Mouse (Mus musculus) stomach, postnatal 0 days (tissue): ENCODE measurements at regions not wholly inside any gene's neighbourhood (a gene's known extent, or its start where the extent isn't known, plus 50 kb on each side); places are given as distances from the start of the nearest gene placed in this dataset.

Experiments
- ATAC-seq: fragments of 200-750 bp; cut with Nextera tagmentation; 2 replicates; pipeline ENCODE4 v1.8.0; 2017; ENCODE audit not compliant: low FRiP score, low TSS enrichment
- DNase-seq: peaks from one replicate; pipeline ENCODE4 v3.0.0-alpha.2; 2016; ENCODE audit warnings: low spot score
- H3K27ac ChIP-seq: fragments of 300-500 bp; sonication (generic); replicated peaks from 2 replicates; pipeline ENCODE4 v1.5.1; 2014; ENCODE audit warnings: mild to moderate bottlenecking, control low read depth
- H3K27me3 ChIP-seq: fragments of 300-500 bp; sonication (generic); 2 replicates; pipeline ENCODE4 v1.6.1; 2014; ENCODE audit warnings: low read length; ENCODE audit not compliant: control insufficient read depth, insufficient read depth
- H3K36me3 ChIP-seq: fragments of 300-500 bp; sonication (generic); 2 replicates; pipeline ENCODE4 v1.6.1; 2014; ENCODE audit warnings: low read length, mixed read lengths; ENCODE audit not compliant: control insufficient read depth, insufficient read depth
- H3K4me1 ChIP-seq: fragments of 300-500 bp; sonication (generic); replicated peaks from 2 replicates; pipeline ENCODE4 v1.6.1; 2014; ENCODE audit warnings: antibody characterized with exemption; ENCODE audit not compliant: control insufficient read depth, insufficient read depth
- H3K4me2 ChIP-seq: fragments of 300-500 bp; sonication (generic); replicated peaks from 2 replicates; pipeline ENCODE4 v1.6.1; 2014; ENCODE audit warnings: low read depth, mild to moderate bottlenecking, control low read depth, moderate library complexity
- H3K4me3 ChIP-seq: fragments of 300-500 bp; sonication (generic); 2 replicates; pipeline ENCODE4 v1.5.1; 2014; ENCODE audit warnings: low read depth, low read length, control low read depth
- H3K9ac ChIP-seq: fragments of 300-500 bp; sonication (generic); 2 replicates; pipeline ENCODE4 v1.6.1; 2014; ENCODE audit warnings: mild to moderate bottlenecking, low read length, control low read depth, mixed read lengths
- H3K9me3 ChIP-seq: fragments of 300-500 bp; sonication (generic); 2 replicates; pipeline ENCODE4 v1.6.1; 2016; ENCODE audit warnings: low read length; ENCODE audit not compliant: control insufficient read depth
- CTCF ChIP-seq: IDR thresholded peaks from 2 replicates; pipeline ENCODE4 v1.5.1; 2016; ENCODE audit warnings: antibody characterized with exemption, low read depth, mild to moderate bottlenecking, moderate library complexity
- EP300 ChIP-seq: optimal IDR thresholded peaks from 2 replicates; pipeline ENCODE3; 2016; ENCODE audit warnings: antibody characterized with exemption
- WGBS: fragments of 180-500 bp; shearing (Covaris S2); extraction: QIAGEN DNeasy Blood & Tissue Kit; methylation state at CpG from one replicate; pipeline ENCODE4 v1.1.7; 2014; 5-methylcytosine and 5-hydroxymethylcytosine counted together

DNA sequence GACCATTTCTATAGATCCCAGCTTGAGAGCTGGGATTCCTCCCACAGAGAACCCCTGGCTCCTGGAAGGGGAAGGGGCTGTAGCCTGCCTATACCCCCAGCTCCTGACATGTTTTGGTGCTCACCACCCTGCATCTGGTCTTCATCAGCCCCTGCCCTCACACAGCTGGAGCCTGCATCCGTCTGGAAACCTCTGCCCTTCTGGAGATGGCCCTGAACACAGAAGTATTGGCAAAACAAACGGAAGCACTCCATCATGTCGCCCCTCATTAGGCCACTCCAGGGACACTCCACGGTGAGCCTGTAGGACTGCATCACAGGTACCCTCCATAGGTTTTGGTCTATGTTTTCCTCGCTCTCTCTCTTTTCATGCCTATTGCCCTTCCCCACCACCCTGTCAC is 231.3 kb downstream of the Rybp start:
- Histone ChIP-seq H3K27ac (no peak overlapping the region), H3K27me3 (no peaks in the 10 kb centered on the region), H3K4me2 (no peak overlapping the region), H3K4me3 (no peak overlapping the region), H3K36me3 (no peaks in the 10 kb centered on the region), H3K9me3 (no peaks in the 10 kb centered on the region), H3K9ac (no peak overlapping the region), H3K4me1 (no peaks in the 10 kb centered on the region)
- ATAC-seq (no peak), DNase-seq (no peak)
- WGBS: 66% methylated on average over 5 of the region's 5 CpGs
- TF ChIP-seq CTCF (no peak), EP300 (no peak)

DNA sequence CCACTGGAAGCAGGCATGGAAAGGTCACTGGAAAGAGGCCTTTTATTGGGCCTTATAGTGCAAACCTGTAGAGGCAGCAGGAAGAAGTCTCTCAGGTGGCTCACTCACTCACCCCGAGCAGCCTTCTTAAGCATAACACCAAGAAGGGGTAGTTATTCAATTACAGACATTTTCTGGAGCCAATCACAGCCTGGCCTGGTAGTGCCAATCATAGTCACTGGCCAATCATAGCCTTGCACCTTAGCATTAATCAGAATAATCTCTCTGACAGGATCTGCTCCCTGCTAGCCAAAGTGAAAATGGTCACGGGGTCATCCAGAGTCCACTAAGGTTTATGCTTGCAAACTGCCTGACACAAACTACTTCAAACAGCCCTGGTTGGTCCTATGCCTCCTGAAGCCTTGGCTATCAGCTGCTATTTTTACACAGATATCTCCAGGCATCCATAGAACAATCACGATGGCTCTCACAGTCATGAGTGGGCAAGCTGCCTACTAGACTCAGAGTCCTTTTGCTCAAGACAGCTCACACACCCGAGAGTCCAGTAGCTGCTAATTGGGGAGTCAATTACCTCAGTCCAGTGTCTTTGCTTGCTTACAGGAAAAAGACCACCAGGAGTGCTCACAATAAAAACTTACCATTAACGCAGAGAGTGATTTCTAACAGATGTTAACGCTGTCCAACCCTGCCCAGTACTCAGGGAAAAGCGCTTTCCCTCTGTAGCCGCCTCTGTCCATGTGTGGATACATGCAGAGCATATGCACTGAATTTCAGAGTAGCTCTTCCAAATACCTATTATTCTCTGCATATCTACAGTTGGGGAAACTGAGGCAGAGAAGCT is 234.1 kb downstream of the Rybp start:
- WGBS: 51% methylated on average over 8 of the region's 8 CpGs
- Histone ChIP-seq H3K27ac (no peak overlapping the region), H3K4me2 (no peak overlapping the region), H3K36me3 (no peaks in the 10 kb centered on the region), H3K4me3 (no peak overlapping the region), H3K9me3 (no peaks in the 10 kb centered on the region), H3K9ac (no peak overlapping the region), H3K27me3 (no peaks in the 10 kb centered on the region), H3K4me1 (no peaks in the 10 kb centered on the region)
- no peak; the same call in 1 of the 2 replicates for ATAC-seq
- TF ChIP-seq CTCF: no peak
- TF ChIP-seq EP300: no peak
- DNase-seq: no peak

DNA sequence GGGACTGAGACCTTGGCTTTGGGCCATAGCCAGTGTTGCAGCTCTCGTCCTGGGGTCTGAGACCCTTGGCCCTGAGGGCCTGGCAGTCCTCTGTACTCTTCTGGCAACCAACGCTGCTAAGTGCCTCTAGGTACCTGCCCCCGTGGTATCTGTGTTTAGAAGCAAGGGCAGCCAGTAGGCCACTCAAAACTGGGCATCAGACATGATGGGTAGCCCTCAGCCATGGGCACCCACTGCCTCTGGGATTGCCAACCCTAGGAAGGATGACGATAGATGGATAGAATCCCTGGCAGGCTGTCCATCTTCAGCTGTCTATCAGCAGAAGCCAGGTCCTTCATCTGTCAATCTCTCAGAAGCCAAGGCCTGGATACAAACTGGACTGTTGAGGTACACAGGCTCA is 234.9 kb downstream of the Rybp start:
- H3K27me3 ChIP-seq: no peaks in the 10 kb centered on the region
- H3K9ac ChIP-seq: no peak overlapping the region
- H3K36me3 ChIP-seq: no peaks in the 10 kb centered on the region
- DNase-seq: no peak
- ATAC-seq: no peak
- WGBS: 87% methylated on average over 4 of the region's 4 CpGs
- H3K27ac ChIP-seq: no peak overlapping the region
- H3K9me3 ChIP-seq: no peaks in the 10 kb centered on the region
- TF ChIP-seq EP300: no peak
- no peak for TF ChIP-seq CTCF
- no peaks in the 10 kb centered on the region for H3K4me1 ChIP-seq
- H3K4me2 ChIP-seq: no peak overlapping the region
- H3K4me3 ChIP-seq: no peak overlapping the region

DNA sequence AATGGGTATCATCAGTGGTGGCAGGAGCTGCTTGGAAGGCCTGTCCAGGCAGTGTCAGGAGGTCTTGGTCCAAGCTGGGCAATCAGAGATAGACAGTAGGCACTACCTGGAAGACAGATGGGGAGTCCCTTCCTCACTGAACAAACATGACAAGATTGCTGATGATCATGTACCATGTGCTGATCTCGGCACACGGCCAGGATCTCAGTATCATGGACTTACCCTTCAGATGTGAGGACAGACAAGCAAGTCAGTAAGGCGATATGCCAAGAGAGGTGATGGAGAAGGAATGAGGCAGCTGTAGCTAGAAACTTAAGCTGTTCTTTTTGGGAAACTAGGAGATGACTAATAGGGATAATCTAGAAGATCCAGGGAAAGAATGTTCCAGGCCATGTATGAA is 238.2 kb downstream of the Rybp start:
- H3K4me1 ChIP-seq: no peaks in the 10 kb centered on the region; the same call in 1 of the 2 replicates
- no peak overlapping the region for H3K4me3 ChIP-seq
- H3K4me2 ChIP-seq: no peak overlapping the region
- ATAC-seq: no peak
- no peak overlapping the region for H3K9ac ChIP-seq
- H3K27ac ChIP-seq: no peak overlapping the region
- no peaks in the 10 kb centered on the region for H3K27me3 ChIP-seq
- no peaks in the 10 kb centered on the region for H3K9me3 ChIP-seq
- 84% methylated on average over 3 of the region's 3 CpGs for WGBS
- TF ChIP-seq CTCF (no peak), EP300 (no peak)
- no peaks in the 10 kb centered on the region for H3K36me3 ChIP-seq
- DNase-seq: no peak

DNA sequence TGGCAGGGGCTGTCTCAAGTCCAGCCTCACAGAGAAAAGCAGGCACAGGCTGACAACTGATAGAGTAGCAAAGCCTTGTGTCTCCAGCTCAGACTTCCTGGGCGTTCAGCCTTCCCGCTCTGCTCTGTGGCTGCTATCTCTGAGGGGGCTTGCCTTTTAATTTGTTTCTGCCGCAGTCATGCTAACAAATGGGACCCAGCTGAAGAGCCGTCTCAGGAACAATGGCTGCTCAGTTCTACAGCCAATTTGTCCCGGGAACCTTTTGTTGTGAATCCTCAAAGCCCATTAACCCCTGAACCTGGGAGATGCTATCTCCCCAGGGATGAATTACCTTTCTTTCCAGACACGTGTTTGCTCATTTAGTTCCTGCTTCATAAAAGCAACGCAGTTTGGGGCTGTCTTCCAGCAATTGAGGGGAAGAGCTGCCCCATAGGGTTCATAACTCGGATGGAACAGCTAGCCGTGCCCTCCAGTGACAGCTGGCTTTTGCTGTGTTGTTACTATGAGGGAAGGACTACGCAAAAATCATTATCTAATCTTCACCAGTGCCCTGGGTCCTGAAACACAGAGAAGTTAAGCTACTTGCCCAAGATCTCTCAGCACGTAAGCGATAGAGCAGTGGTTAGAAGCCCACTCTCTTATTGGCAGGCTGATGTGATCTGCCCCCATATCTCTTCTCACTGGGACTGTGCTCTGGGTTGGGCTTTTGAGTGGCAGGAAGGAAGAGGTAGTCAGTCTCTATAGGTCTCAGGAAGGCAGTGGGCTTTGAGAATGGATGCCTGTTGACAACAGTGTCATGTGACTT is 240.9 kb downstream of the Rybp start:
- H3K27me3 ChIP-seq: no peaks in the 10 kb centered on the region
- 31% methylated on average over 12 of the region's 12 CpGs for WGBS
- no peaks in the 10 kb centered on the region; the same call in 1 of the 2 replicates for H3K4me1 ChIP-seq
- H3K4me3 ChIP-seq: no peak overlapping the region
- no peaks in the 10 kb centered on the region for H3K9me3 ChIP-seq
- no peak for TF ChIP-seq CTCF
- no peak for TF ChIP-seq EP300
- DNase-seq (no peak), ATAC-seq (no peak)
- H3K4me2 ChIP-seq: no peak overlapping the region
- H3K9ac ChIP-seq: no peak overlapping the region
- H3K27ac ChIP-seq: no peak overlapping the region
- no peaks in the 10 kb centered on the region for H3K36me3 ChIP-seq

DNA sequence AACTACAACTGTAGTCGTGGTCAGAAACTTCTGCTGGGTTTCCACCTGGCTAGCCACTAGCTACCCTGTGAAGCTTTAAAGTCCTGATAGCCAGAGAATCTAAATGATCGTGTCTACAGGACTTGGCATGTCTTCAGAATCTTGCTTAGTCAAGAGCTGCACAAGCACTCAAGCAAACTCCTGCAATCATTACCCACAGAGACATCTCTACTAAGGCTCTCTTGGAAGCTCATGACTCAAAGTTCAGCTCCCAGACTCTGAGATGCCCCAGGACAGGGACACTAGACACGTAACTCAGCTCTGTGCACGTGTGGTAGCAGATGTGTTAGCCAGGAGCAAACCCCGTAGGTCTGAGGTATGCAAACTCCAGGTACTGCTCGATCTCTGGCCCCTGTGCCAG is 242.2 kb downstream of the Rybp start:
- Histone ChIP-seq H3K4me3 (no peak overlapping the region), H3K27me3 (no peaks in the 10 kb centered on the region), H3K36me3 (no peaks in the 10 kb centered on the region), H3K27ac (no peak overlapping the region), H3K9me3 (no peaks in the 10 kb centered on the region), H3K4me1 (no peaks in the 10 kb centered on the region; the same call in 1 of the 2 replicates), H3K9ac (no peak overlapping the region), H3K4me2 (no peak overlapping the region)
- DNase-seq (no peak), ATAC-seq (no peak)
- WGBS: 79% methylated on average over 6 of the region's 6 CpGs
- no peak for TF ChIP-seq EP300
